Mouse (Mus musculus) liver, embryonic 14.5 days (tissue): ENCODE measurements around the gene Crispld2. TPM values are rescaled to one million over a fixed set of nuclear protein-coding genes. Genes with fewer than 3 reads are reported as not detected.

Experiments used
- ATAC-seq: fragments of 200-750 bp; cut with Nextera tagmentation; 2 replicates; pipeline ENCODE4 v1.8.0; 2017; ENCODE audit warnings: moderate number of reproducible peaks, mild to moderate bottlenecking, moderate library complexity; ENCODE audit not compliant: insufficient read depth
- DNase-seq, 3 experiments: peaks; one replicate each; pipeline ENCODE4 v3.0.0-alpha.2; 2012 to 2013; ENCODE audit warnings: low read depth in 3 of 3, low spot score in 3 of 3
- H3K27ac ChIP-seq: fragments of 300-500 bp; sonication (generic); 2 replicates; pipeline ENCODE4 v1.5.1; 2014; ENCODE audit warnings: moderate library complexity, mild to moderate bottlenecking, control low read depth, inconsistent platforms
- H3K27me3 ChIP-seq: fragments of 300-500 bp; sonication (generic); 2 replicates; pipeline ENCODE4 v1.6.1; 2014; ENCODE audit warnings: mild to moderate bottlenecking, low read length, moderate library complexity; ENCODE audit not compliant: control insufficient read depth, insufficient read depth
- H3K36me3 ChIP-seq: fragments of 300-500 bp; sonication (generic); replicated peaks from 2 replicates; pipeline ENCODE4 v1.6.1; 2014; ENCODE audit warnings: low read depth; ENCODE audit not compliant: control insufficient read depth, insufficient read depth
- H3K4me1 ChIP-seq, 2 experiments: fragments of 200-500 bp in 1 of 2; fragments of 300-500 bp in 1 of 2; sonication (generic) in 1 of 2; replicated peaks; 2 replicates each; pipeline ENCODE4 v1.6.1; 2012 to 2014; ENCODE audit warnings: antibody characterized with exemption in 1 of 2, inconsistent platforms in 1 of 2, low read length in 1 of 2; ENCODE audit not compliant: control insufficient read depth in 2 of 2, insufficient read depth in 2 of 2
- H3K4me2 ChIP-seq: fragments of 300-500 bp; sonication (generic); 2 replicates; pipeline ENCODE4 v1.6.1; 2014; ENCODE audit warnings: low read depth, mild to moderate bottlenecking, control low read depth, moderate library complexity
- H3K4me3 ChIP-seq, 2 experiments: fragments of 200-500 bp in 1 of 2; fragments of 300-500 bp in 1 of 2; sonication (generic) in 1 of 2; 2 replicates each; pipeline ENCODE4 v1.5.1; 2012 to 2014; ENCODE audit warnings: low read depth in 2 of 2, low read length in 2 of 2, mild to moderate bottlenecking in 2 of 2, control low read depth in 1 of 2, inconsistent platforms in 1 of 2, moderate library complexity in 1 of 2; ENCODE audit not compliant: insufficient read depth in 1 of 2
- H3K9ac ChIP-seq: fragments of 300-500 bp; sonication (generic); replicated peaks from 2 replicates; pipeline ENCODE4 v1.6.1; 2014; ENCODE audit warnings: mild to moderate bottlenecking, control low read depth, moderate library complexity
- H3K9me3 ChIP-seq: fragments of 300-500 bp; sonication (generic); 2 replicates; pipeline ENCODE4 v1.6.1; 2016; ENCODE audit warnings: low read length, mixed read lengths; ENCODE audit not compliant: control insufficient read depth
- CTCF ChIP-seq: IDR thresholded peaks from 2 replicates; pipeline ENCODE4 v1.5.1; 2016; ENCODE audit warnings: antibody characterized with exemption, low read depth, control low read depth
- EP300 ChIP-seq: IDR thresholded peaks from 2 replicates; pipeline ENCODE4 v1.6.1; 2016; ENCODE audit warnings: antibody characterized with exemption, low read depth
- WGBS: fragments of 180-500 bp; shearing (Covaris S2); extraction: QIAGEN DNeasy Blood & Tissue Kit; methylation state at CpG from one replicate; pipeline ENCODE4 v1.1.7; 2014; ENCODE audit not compliant: insufficient replicate concordance; 5-methylcytosine and 5-hydroxymethylcytosine counted together
- polyA plus RNA-seq, 2 experiments: library from polyadenylated mRNA; depleted of rRNA in 1 of 2; stranded (reverse) in 1 of 2; unstranded in 1 of 2; fragments of >200 nt; fragmentation: Nextera tagmentation in 1 of 2; extraction: Ambion mirVana in 1 of 2; gene quantifications; 2 replicates each; pipeline versions ENCODE4 v1.2.1 to v1.2.3; 2012 to 2014

Gene Crispld2
- polyA plus RNA-seq, 2 experiments = 0.30 to 0.47 TPM

- ATAC-seq (no peak), DNase-seq (no peak)
- H3K9ac ChIP-seq = no peak overlapping the region
- no peak overlapping the region for H3K4me3 ChIP-seq
- H3K27me3 ChIP-seq = no peaks in the 10 kb centered on the region
- H3K27ac ChIP-seq = no peak overlapping the region
- no peaks in the 10 kb centered on the region for H3K9me3 ChIP-seq
- H3K4me2 ChIP-seq = no peak overlapping the region
- no peaks in the 10 kb centered on the region for H3K36me3 ChIP-seq
- TF ChIP-seq CTCF (no peak), EP300 (no peak)
- 54% methylated on average over 6 of the region's 6 CpGs for WGBS
- 0 out of 4 replicates have a peak, but pooled peaks cover 0 to 2% of the 10 kb centered on the region in 2 experiments for H3K4me1 ChIP-seq
Measured at GRCm38 (mm10) chr8:120034471-120034870, 42.2 kb downstream of the Crispld2 start.

- no peaks in the 10 kb centered on the region for H3K36me3 ChIP-seq
- H3K4me3 ChIP-seq = no peak overlapping the region
- no peaks in the 10 kb centered on the region for H3K9me3 ChIP-seq
- no peak for TF ChIP-seq CTCF
- no peak for TF ChIP-seq EP300
- H3K9ac ChIP-seq = no peak overlapping the region
- ATAC-seq = no peak
- H3K27me3 ChIP-seq = no peaks in the 10 kb centered on the region
- no peak for DNase-seq
- no peak overlapping the region for H3K4me2 ChIP-seq
- peaks cover 0 to 5% of the 10 kb centered on the region in 2 experiments; a peak in 1 of 4 replicates for H3K4me1 ChIP-seq
- 35% methylated on average over 9 of the region's 9 CpGs for WGBS
- no peak overlapping the region for H3K27ac ChIP-seq
Measured at GRCm38 (mm10) chr8:120036111-120036510, 43.9 kb downstream of the Crispld2 start.

- no peak overlapping the region for H3K27ac ChIP-seq
- no peak for ATAC-seq
- WGBS = 63% methylated on average over 4 of the region's 4 CpGs
- H3K4me2 ChIP-seq = no peak overlapping the region
- H3K9ac ChIP-seq = no peak overlapping the region
- H3K27me3 ChIP-seq = no peaks in the 10 kb centered on the region
- no peaks in the 10 kb centered on the region for H3K9me3 ChIP-seq
- DNase-seq = no peak
- TF ChIP-seq CTCF (no peak), EP300 (no peak)
- no peaks in the 10 kb centered on the region for H3K36me3 ChIP-seq
- H3K4me3 ChIP-seq = no peak overlapping the region
- peaks cover 0 to 5% of the 10 kb centered on the region in 2 experiments; a peak in 1 of 4 replicates for H3K4me1 ChIP-seq
Measured at GRCm38 (mm10) chr8:120036578-120036977, 44.3 kb downstream of the Crispld2 start.

- H3K9me3 ChIP-seq = no peaks in the 10 kb centered on the region
- no peak overlapping the region for H3K4me3 ChIP-seq
- no peak for TF ChIP-seq EP300
- TF ChIP-seq CTCF = no peak
- peaks cover 0 to 5% of the 10 kb centered on the region in 2 experiments; a peak in 1 of 4 replicates for H3K4me1 ChIP-seq
- no peak overlapping the region for H3K9ac ChIP-seq
- H3K4me2 ChIP-seq = no peak overlapping the region
- H3K36me3 ChIP-seq = no peaks in the 10 kb centered on the region
- WGBS = 66% methylated on average over 15 of the region's 15 CpGs
- ATAC-seq (no peak), DNase-seq (no peak)
- no peaks in the 10 kb centered on the region for H3K27me3 ChIP-seq
- H3K27ac ChIP-seq = no peak overlapping the region
Measured at GRCm38 (mm10) chr8:120037199-120037598, 45.0 kb downstream of the Crispld2 start.

GRCm38 (mm10) chr8:120037611-120038010, 45.4 kb downstream of the Crispld2 start:
- Histone ChIP-seq H3K27ac (no peak overlapping the region), H3K27me3 (no peaks in the 10 kb centered on the region), H3K9ac (no peak overlapping the region), H3K4me3 (no peak overlapping the region), H3K36me3 (no peaks in the 10 kb centered on the region), H3K4me1 (peaks cover 0 to 6% of the 10 kb centered on the region in 2 experiments; a peak in 2 of 4 replicates), H3K4me2 (no peak overlapping the region), H3K9me3 (no peaks in the 10 kb centered on the region)
- TF ChIP-seq EP300 (no peak), CTCF (no peak)
- DNase-seq (no peak), ATAC-seq (no peak)
- WGBS = 64% methylated on average over 8 of the region's 8 CpGs
